Mouse (Mus musculus) liver, embryonic 13.5 days (tissue): ENCODE measurements around the gene Sprtn. TPM values are rescaled to one million over a fixed set of nuclear protein-coding genes. Genes with fewer than 3 reads are reported as not detected.

Experiments
- ATAC-seq: fragments of 200-750 bp; cut with Nextera tagmentation; 2 replicates; pipeline ENCODE4 v1.8.0; 2017; ENCODE audit warnings: low read depth, mild to moderate bottlenecking, moderate number of reproducible peaks, moderate library complexity
- DNase-seq: peaks from one replicate; pipeline ENCODE4 v3.0.0; 2022
- H3K27ac ChIP-seq: fragments of 300-500 bp; sonication (generic); 2 replicates; pipeline ENCODE4 v1.5.1; 2015; ENCODE audit warnings: moderate library complexity, mild to moderate bottlenecking, inconsistent platforms
- H3K27me3 ChIP-seq: fragments of 300-500 bp; sonication (generic); 2 replicates; pipeline ENCODE4 v1.6.1; 2015; ENCODE audit warnings: mild to moderate bottlenecking, inconsistent platforms
- H3K36me3 ChIP-seq: fragments of 300-500 bp; sonication (generic); 2 replicates; pipeline ENCODE4 v1.6.1; 2015; ENCODE audit warnings: mild to moderate bottlenecking, inconsistent platforms
- H3K4me1 ChIP-seq: fragments of 300-500 bp; sonication (generic); replicated peaks from 2 replicates; pipeline ENCODE4 v1.6.1; 2015; ENCODE audit warnings: inconsistent platforms
- H3K4me2 ChIP-seq: fragments of 300-500 bp; sonication (generic); 2 replicates; pipeline ENCODE4 v1.6.1; 2015; ENCODE audit warnings: inconsistent platforms, mild to moderate bottlenecking, moderate library complexity
- H3K4me3 ChIP-seq: fragments of 300-500 bp; sonication (generic); replicated peaks from 2 replicates; pipeline ENCODE4 v1.5.1; 2015; ENCODE audit warnings: mild to moderate bottlenecking, inconsistent platforms
- H3K9ac ChIP-seq: fragments of 300-500 bp; sonication (generic); 2 replicates; pipeline ENCODE4 v1.6.1; 2015; ENCODE audit warnings: mild to moderate bottlenecking, inconsistent platforms
- H3K9me3 ChIP-seq: fragments of 300-500 bp; sonication (generic); replicated peaks from 2 replicates; pipeline ENCODE4 v1.6.1; 2016; ENCODE audit warnings: inconsistent platforms
- WGBS: fragments of 180-500 bp; shearing (Covaris S2); methylation state at CpG from one replicate; pipeline ENCODE4 v1.1.7; 2015; ENCODE audit not compliant: insufficient replicate concordance; 5-methylcytosine and 5-hydroxymethylcytosine counted together
- polyA plus RNA-seq: library from polyadenylated mRNA; unstranded; fragments of >200 nt; fragmentation: Nextera tagmentation; extraction: Ambion mirVana; gene quantifications from 2 replicates; pipeline ENCODE4 v1.2.1, GENCODE M21; 2015

Sprtn gene
- polyA plus RNA-seq, 1 experiment from 2014 or later: 6.1 TPM

DNA sequence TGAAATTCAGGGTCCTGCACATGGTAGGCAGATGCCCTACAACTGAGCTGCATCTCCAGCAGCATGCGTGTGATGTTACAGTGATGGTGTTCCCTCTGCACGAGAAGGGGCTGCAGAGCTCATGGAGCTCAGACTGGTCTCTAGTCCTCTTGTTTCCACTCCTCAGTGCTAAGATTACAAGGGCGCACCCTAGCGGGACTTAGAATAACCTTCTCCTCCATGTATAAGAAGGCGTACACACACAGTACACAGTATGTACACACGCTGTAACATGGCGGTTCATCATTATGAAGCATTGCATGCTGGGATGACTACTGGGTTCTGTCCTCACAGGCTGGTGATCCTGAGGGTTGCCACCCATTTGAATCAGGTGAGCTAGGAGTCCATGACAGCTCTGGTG, 25.6 kb upstream of the Sprtn start:
- no peak overlapping the region for H3K4me2 ChIP-seq
- DNase-seq: no peak
- H3K9ac ChIP-seq: no peak overlapping the region
- no peak overlapping the region for H3K4me3 ChIP-seq
- WGBS: 87% methylated on average over 7 of the region's 7 CpGs
- no peak overlapping the region for H3K27ac ChIP-seq
- H3K4me1 ChIP-seq: peaks cover 11% of the 10 kb centered on the region
- H3K27me3 ChIP-seq: no peaks in the 10 kb centered on the region
- ATAC-seq: no peak
- no peaks in the 10 kb centered on the region for H3K9me3 ChIP-seq
- H3K36me3 ChIP-seq: peaks cover 67% of the 10 kb centered on the region

DNA sequence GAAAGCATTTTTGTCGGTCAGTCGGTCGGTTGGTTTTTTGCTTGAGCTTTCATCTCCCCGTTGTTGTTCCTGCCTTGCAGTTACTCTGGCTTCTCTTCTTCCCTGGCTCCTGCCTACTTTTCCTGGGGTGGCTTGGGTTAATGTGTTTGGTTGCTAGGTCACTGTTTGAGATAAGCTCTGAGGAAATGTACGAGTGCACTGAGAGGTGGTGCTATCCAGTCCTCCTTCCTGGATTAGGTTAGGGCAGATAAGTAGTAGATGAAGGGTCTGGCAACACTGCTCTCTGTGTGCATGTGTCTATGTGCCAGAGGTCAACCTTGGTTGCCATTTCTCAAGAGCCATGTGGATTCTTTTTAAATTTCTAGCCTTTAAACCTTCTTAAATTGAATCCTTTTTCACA, 25.0 kb upstream of the Sprtn start:
- no peaks in the 10 kb centered on the region for H3K9me3 ChIP-seq
- H3K27ac ChIP-seq: no peak overlapping the region
- H3K27me3 ChIP-seq: no peaks in the 10 kb centered on the region
- no peak for DNase-seq
- H3K4me3 ChIP-seq: no peak overlapping the region
- no peak overlapping the region for H3K4me2 ChIP-seq
- H3K36me3 ChIP-seq: peaks cover 73% of the 10 kb centered on the region
- no peak for ATAC-seq
- 56% methylated on average over 5 of the region's 5 CpGs for WGBS
- peaks cover 7% of the 10 kb centered on the region; the same call in 1 of the 2 replicates for H3K4me1 ChIP-seq
- H3K9ac ChIP-seq: no peak overlapping the region

DNA sequence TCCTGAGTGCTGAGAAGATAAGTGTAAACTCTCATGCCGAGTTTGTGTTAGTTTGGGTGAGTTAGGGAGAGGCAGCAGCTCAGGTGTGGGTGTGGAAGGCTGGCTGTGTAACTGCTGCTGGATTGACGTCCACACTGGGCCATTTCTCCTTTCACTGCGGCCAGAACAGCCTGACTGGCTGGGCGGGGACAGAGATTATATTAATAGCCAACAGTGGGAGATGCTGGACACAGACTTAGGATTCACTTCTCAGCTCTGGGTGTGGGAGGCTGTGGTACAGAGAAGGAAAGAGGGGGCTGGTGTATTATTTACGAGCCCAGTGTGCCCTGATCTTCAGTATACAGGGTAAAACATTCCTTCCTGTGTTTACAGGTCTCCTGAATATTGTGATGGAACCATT, 19.5 kb upstream of the Sprtn start:
- no peak overlapping the region for H3K4me2 ChIP-seq
- DNase-seq (no peak), ATAC-seq (no peak)
- H3K27me3 ChIP-seq: no peaks in the 10 kb centered on the region
- H3K9me3 ChIP-seq: no peaks in the 10 kb centered on the region
- 74% methylated on average over 5 of the region's 5 CpGs for WGBS
- no peak overlapping the region for H3K4me3 ChIP-seq
- H3K4me1 ChIP-seq: peaks cover 10% of the 10 kb centered on the region
- H3K36me3 ChIP-seq: peaks cover 95% of the 10 kb centered on the region
- H3K9ac ChIP-seq: no peak overlapping the region
- no peak overlapping the region for H3K27ac ChIP-seq

DNA sequence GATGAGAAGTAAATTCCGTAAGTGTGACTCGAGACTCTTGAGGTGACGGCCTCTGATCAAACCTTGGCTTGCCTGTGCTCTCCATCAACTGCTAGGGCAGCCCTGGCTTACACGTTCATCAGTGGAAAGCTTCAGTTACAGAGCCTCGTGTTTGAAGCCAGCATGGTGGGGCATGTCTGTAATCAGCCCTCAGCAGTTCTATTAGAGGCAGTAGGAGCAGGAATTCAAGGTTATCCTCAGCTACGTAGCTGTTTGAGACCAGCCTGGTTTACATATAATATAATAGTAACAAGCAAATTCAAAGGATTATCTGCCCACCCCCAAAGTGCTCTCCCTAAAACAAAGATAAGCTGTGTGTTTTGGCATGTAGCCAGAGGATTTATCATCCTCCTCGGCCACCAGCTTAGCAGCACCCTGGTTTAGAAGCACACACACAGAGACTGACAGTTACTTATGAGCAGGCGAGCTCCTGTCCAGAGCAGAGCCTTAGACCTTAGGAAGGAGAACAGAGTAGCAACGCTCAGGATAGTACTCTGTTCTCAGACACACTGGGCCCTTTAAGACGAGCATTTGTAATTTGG, 18.6 kb upstream of the Sprtn start:
- DNase-seq (no peak), ATAC-seq (peak; percentile 66)
- Histone ChIP-seq H3K27ac (no peak overlapping the region), H3K4me3 (no peak overlapping the region), H3K27me3 (no peaks in the 10 kb centered on the region), H3K4me2 (no peak overlapping the region), H3K9me3 (no peaks in the 10 kb centered on the region), H3K36me3 (peaks cover 95% of the 10 kb centered on the region), H3K9ac (no peak overlapping the region), H3K4me1 (peaks cover 10% of the 10 kb centered on the region)
- WGBS: 62% methylated on average over 10 of the region's 10 CpGs

DNA sequence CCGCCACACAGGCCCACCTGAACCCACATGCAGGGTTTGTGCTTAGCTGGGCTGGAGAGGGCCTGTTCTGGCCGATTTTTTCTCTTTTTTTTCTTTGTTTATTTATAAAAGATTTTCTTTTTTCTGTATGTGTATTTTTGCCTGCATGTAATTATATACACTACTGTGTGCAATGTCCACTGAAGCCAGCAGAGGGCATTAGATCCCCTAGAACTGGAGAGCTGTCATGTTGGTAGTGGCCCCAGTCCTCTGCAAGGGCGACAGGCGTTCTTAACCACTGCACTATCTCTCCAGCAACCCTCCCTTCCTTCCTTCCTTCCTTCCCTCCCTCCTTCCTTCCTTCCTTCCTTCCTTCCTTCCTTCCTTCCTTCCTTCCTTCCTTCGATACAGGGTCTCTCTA, 9.3 kb upstream of the Sprtn start:
- H3K27ac ChIP-seq: no peak overlapping the region
- ATAC-seq (no peak), DNase-seq (no peak)
- no peak overlapping the region for H3K9ac ChIP-seq
- WGBS: 83% methylated on average over 5 of the region's 5 CpGs
- H3K4me2 ChIP-seq: no peak overlapping the region
- peaks cover 92% of the 10 kb centered on the region for H3K36me3 ChIP-seq
- H3K9me3 ChIP-seq: 0 out of 2 replicates have a peak, but pooled peaks cover 7% of the 10 kb centered on the region
- H3K4me3 ChIP-seq: no peak overlapping the region
- H3K4me1 ChIP-seq: peaks cover 7% of the 10 kb centered on the region
- no peaks in the 10 kb centered on the region for H3K27me3 ChIP-seq

DNA sequence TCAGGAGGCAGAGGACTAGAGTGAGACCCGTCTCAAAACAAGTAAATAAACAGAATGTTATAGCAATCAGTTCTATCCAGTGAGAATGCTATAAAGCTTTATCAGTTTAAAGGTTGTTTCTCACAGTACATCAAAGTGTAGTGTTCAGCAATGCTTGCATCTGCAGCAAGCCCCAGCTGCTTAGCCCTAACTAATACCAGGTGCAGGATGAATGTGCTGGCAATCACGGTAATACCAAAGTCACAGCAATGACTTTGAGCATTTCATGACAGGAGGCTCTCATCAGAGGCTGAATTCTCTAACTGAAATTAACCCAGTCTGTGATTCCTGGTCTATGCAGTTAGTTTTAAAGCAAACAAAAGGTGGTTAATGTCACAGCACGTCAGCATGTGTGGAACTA, 5.1 kb upstream of the Sprtn start:
- Histone ChIP-seq H3K4me1 (peaks cover 35% of the 10 kb centered on the region), H3K27ac (no peak overlapping the region), H3K4me2 (no peak overlapping the region), H3K9ac (no peak overlapping the region), H3K9me3 (0 out of 2 replicates have a peak, but pooled peaks cover 6% of the 10 kb centered on the region), H3K36me3 (peaks cover 78% of the 10 kb centered on the region), H3K27me3 (no peaks in the 10 kb centered on the region), H3K4me3 (no peak overlapping the region)
- 74% methylated on average over 3 of the region's 3 CpGs for WGBS
- DNase-seq: no peak
- ATAC-seq: no peak

DNA sequence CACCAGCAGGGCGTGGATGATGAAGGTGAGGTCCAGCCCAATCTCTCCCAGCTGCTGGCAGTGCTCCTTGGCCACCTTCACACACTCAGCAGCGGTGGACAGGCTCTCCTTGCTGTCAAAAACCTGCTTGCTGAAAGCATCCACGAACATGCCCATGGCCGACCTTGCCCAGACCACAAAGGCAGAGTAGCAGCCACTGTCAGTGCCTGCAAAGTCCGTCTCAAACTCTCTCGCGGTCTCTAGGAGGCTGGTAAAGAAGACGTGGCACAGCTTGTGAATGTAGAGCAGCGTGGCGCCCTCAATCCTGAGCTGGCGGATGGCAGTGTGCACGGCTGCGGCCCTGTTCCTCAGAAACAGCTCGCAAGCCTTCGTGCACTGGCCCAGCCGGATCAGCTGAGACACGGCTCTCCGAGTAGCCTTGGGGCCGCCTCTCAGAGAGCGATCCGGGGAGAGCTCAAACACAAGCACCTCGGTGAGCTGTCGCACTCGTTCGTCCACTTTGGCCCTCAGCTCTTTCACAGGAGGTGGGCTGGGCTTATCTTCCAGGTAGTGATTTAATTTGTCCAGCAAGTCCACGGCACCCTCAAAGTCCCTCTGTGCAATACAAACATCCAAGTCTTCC, 1.6 kb upstream of the Sprtn start:
- Histone ChIP-seq H3K27ac (no peak overlapping the region), H3K27me3 (no peaks in the 10 kb centered on the region), H3K4me1 (peaks cover 44% of the 10 kb centered on the region), H3K9me3 (no peaks in the 10 kb centered on the region), H3K9ac (peak overlapping the region; percentile 94), H3K4me3 (peak overlapping the region; percentile 92), H3K4me2 (peak overlapping the region; percentile 96), H3K36me3 (peaks cover 66% of the 10 kb centered on the region)
- no peak for ATAC-seq
- 83% methylated on average over 26 of the region's 26 CpGs for WGBS
- no peak for DNase-seq

GRCm38 (mm10) chr8:124896632-124897385, 877 bp upstream of the Sprtn start:
- peak; percentile 62 for DNase-seq
- peak overlapping the region; percentile 94 for H3K9ac ChIP-seq
- H3K4me2 ChIP-seq: peak overlapping the region; percentile 96
- H3K4me3 ChIP-seq: peak overlapping the region; percentile 92
- 1% methylated on average over 60 of the region's 60 CpGs for WGBS
- no peaks in the 10 kb centered on the region for H3K9me3 ChIP-seq
- peaks cover 64% of the 10 kb centered on the region for H3K36me3 ChIP-seq
- H3K27me3 ChIP-seq: no peaks in the 10 kb centered on the region
- ATAC-seq: peak; percentile 49
- H3K27ac ChIP-seq: peak overlapping the region; percentile 91
- peaks cover 43% of the 10 kb centered on the region for H3K4me1 ChIP-seq

DNA sequence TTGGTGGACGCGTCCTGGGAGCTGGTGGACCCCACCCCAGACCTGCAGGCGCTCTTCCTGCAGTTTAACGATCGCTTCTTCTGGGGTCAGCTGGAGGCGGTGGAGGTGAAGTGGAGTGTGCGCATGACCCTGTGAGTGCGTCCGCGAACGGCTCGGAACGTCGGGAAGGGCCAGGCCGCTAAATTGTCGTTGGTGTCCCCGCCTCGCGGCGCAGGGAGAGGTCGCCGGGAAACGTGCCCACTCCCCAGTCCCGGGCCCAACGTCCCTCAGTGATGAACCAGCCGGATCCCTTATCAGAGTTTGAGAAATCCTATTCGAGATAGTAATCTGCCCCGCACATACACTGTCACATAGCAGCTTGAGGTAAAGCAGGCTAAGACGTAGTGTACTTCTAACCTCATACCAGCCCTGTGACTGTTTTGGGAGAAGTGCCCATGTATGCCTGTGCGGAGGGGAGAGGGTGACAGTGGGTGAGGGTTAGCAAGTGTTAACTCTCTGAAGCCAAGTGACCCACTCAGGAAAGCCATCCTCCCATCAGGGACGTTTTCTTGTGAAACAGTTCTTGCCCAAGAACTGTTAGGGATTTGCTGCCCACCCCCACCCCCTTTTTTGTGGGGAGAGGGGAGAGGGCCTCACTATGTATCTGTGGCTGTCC, 692 bp downstream of the Sprtn start:
- Histone ChIP-seq H3K4me2 (peak overlapping the region; percentile 96), H3K4me1 (peaks cover 48% of the 10 kb centered on the region), H3K27ac (peak overlapping the region; percentile 80), H3K9ac (peak overlapping the region; percentile 94), H3K36me3 (peaks cover 71% of the 10 kb centered on the region), H3K4me3 (peak overlapping the region; percentile 92), H3K27me3 (no peaks in the 10 kb centered on the region), H3K9me3 (no peaks in the 10 kb centered on the region)
- ATAC-seq (no peak), DNase-seq (no peak)
- WGBS: 3% methylated on average over 31 of the region's 31 CpGs

DNA sequence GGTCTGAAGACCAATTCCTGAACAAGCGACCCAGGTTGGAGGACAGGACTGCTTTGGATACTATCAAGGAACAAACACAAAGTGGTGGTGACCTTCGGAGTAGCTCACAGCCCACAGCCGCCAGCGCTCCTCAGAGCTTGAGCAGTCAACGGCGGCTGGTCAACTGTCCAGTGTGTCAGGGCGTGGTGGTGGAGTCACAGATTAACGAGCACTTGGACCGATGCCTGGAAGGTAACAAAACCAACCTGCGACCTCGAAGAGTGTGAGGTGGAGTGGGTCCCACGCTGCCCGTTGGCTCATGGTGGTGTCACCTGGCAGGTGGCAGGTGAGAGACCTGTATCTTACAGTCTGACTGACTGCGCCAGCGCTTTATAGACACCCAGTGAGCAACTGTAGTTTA, 5.5 kb downstream of the Sprtn start:
- H3K36me3 ChIP-seq: peaks cover 89% of the 10 kb centered on the region
- no peak for ATAC-seq

DNA sequence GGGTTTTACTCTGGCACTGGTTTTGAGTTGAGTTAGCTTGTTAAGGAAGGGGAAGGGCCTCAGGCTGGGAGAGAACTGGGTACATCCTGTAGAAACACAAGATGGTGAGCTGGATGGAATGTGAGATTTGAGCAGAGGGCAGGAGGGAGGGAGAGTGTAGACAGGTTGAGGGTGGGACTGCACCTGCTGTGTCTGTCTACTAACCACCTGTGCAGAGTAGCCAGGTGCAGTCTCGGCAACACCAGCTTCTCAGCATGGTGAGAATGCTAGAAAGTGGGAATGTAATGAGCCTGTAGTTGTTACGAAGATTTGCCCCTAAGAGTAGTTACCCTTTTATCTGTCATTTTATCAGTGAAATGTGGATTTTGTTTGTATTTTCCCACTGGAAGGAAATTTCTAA, 7.8 kb downstream of the Sprtn start:
- Histone ChIP-seq H3K4me1 (peaks cover 11% of the 10 kb centered on the region), H3K9ac (no peak overlapping the region), H3K4me2 (no peak overlapping the region), H3K27me3 (no peaks in the 10 kb centered on the region), H3K9me3 (no peaks in the 10 kb centered on the region), H3K36me3 (peaks cover 92% of the 10 kb centered on the region), H3K4me3 (no peak overlapping the region), H3K27ac (no peak overlapping the region)
- DNase-seq: no peak
- ATAC-seq: no peak
- WGBS: 79% methylated on average over 2 of the region's 2 CpGs

More for the DNA sequence above, 5.5 kb downstream of the Sprtn start:
- Histone ChIP-seq H3K4me2 (no peak overlapping the region), H3K4me1 (peaks cover 26% of the 10 kb centered on the region), H3K9me3 (no peaks in the 10 kb centered on the region), H3K27me3 (no peaks in the 10 kb centered on the region), H3K27ac (no peak overlapping the region), H3K9ac (no peak overlapping the region), H3K4me3 (no peak overlapping the region)
- WGBS: 90% methylated on average over 15 of the region's 15 CpGs
- no peak for DNase-seq
